Mouse (Mus musculus) CH12.LX (cell line): ENCODE measurements around the gene Gm1113. TPM values are rescaled to one million over a fixed set of nuclear protein-coding genes. Genes with fewer than 3 reads are reported as not detected.

Experiments used
- DNase-seq: peaks from one replicate; pipeline ENCODE4 v3.0.0-alpha.2; 2013; ENCODE audit errors: extremely low read depth
- H3K27ac ChIP-seq: 2 replicates; pipeline ENCODE4 v1.5.1; 2012; ENCODE audit warnings: low read depth, mild to moderate bottlenecking, control low read depth, moderate library complexity; ENCODE audit not compliant: insufficient read depth
- H3K27me3 ChIP-seq: replicated peaks from 2 replicates; pipeline ENCODE3; 2012; ENCODE audit warnings: inconsistent platforms
- H3K36me3 ChIP-seq, 2 experiments: replicated peaks in 1 of 2; 2 replicates each; pipeline versions ENCODE3 to v1.6.1; 2012; ENCODE audit warnings: inconsistent platforms in 1 of 2, low read length in 1 of 2, mild to moderate bottlenecking in 1 of 2, mixed read lengths in 1 of 2, moderate library complexity in 1 of 2; ENCODE audit not compliant: control insufficient read depth in 1 of 2, insufficient read depth in 1 of 2
- H3K4me1 ChIP-seq, 2 experiments: 2 replicates each; pipeline ENCODE4 v1.6.1; 2012; ENCODE audit warnings: inconsistent platforms in 1 of 2, moderate library complexity in 1 of 2; ENCODE audit not compliant: insufficient read depth in 2 of 2, control insufficient read depth in 1 of 2
- H3K4me2 ChIP-seq: 2 replicates; pipeline ENCODE4 v1.6.1; 2012; ENCODE audit warnings: low read depth, mild to moderate bottlenecking, control low read depth; ENCODE audit not compliant: poor library complexity, insufficient read depth, severe bottlenecking
- H3K4me3 ChIP-seq, 3 experiments: fragments of 150-350 bp in 1 of 3; sonication (generic) in 1 of 3; replicated peaks in 1 of 3; 2 replicates each; pipeline versions ENCODE3 to v1.5.1; 2011 to 2012; ENCODE audit warnings: low read depth in 2 of 3, low read length in 2 of 3, mild to moderate bottlenecking in 2 of 3, moderate library complexity in 2 of 3, control low read depth in 1 of 3, improper control_type of control experiment in 1 of 3, inconsistent platforms in 1 of 3, mixed read lengths in 1 of 3; ENCODE audit not compliant: poor library complexity in 1 of 3
- H3K79me2 ChIP-seq: replicated peaks from 2 replicates; pipeline ENCODE4 v1.6.1; 2012; ENCODE audit warnings: mild to moderate bottlenecking, moderate library complexity; ENCODE audit not compliant: control insufficient read depth, poor library complexity, insufficient read depth, severe bottlenecking; ENCODE audit errors: extremely low read depth
- H3K9ac ChIP-seq: 2 replicates; pipeline ENCODE4 v1.6.1; 2012; ENCODE audit warnings: low read depth, mild to moderate bottlenecking, control low read depth, moderate library complexity; ENCODE audit not compliant: insufficient read depth
- H3K9me3 ChIP-seq: replicated peaks from 2 replicates; pipeline ENCODE3; 2012; ENCODE audit warnings: low read length, inconsistent platforms, mixed read lengths
- BHLHE40 ChIP-seq: IDR thresholded peaks from 2 replicates; pipeline ENCODE4 v1.6.1; 2011; ENCODE audit warnings: mild to moderate bottlenecking, low read depth, low read length, improper control_type of control experiment
- CHD1 ChIP-seq: IDR thresholded peaks from 2 replicates; pipeline ENCODE4 v1.6.1; 2012; ENCODE audit warnings: low read depth, low read length, improper control_type of control experiment, inconsistent platforms
- CHD2 ChIP-seq: IDR thresholded peaks from 2 replicates; pipeline ENCODE4 v1.6.1; 2011; ENCODE audit warnings: low read length, improper control_type of control experiment
- CTCF ChIP-seq, 2 experiments: IDR thresholded peaks in 1 of 2; conservative IDR thresholded peaks in 1 of 2; 2 replicates each; pipeline ENCODE4 v1.5.1; 2011 to 2012; ENCODE audit warnings: low read depth in 2 of 2, low read length in 2 of 2, improper control_type of control experiment in 1 of 2, inconsistent platforms in 1 of 2, mild to moderate bottlenecking in 1 of 2, moderate library complexity in 1 of 2
- EP300 ChIP-seq: IDR thresholded peaks from 2 replicates; pipeline ENCODE4 v1.6.1; 2011; ENCODE audit warnings: low read length, improper control_type of control experiment
- ETS1 ChIP-seq: conservative IDR thresholded peaks from 2 replicates; pipeline ENCODE4 v1.6.1; 2012; ENCODE audit warnings: low read depth, mild to moderate bottlenecking, inconsistent platforms, low read length, improper control_type of control experiment, moderate library complexity
- IRF4 ChIP-seq: IDR thresholded peaks from 2 replicates; pipeline ENCODE4 v1.6.1; 2014; ENCODE audit warnings: low read depth, mild to moderate bottlenecking, inconsistent platforms, low read length, improper control_type of control experiment
- JUN ChIP-seq: IDR thresholded peaks from 2 replicates; pipeline ENCODE4 v1.6.1; 2011; ENCODE audit warnings: low read depth, mild to moderate bottlenecking, low read length, improper control_type of control experiment, moderate library complexity; ENCODE audit not compliant: insufficient read depth
- KAT2A ChIP-seq: IDR thresholded peaks from 2 replicates; pipeline ENCODE4 v1.6.1; 2012; ENCODE audit warnings: low read length, improper control_type of control experiment, inconsistent platforms; ENCODE audit not compliant: insufficient replicate concordance
- MAFK ChIP-seq: IDR thresholded peaks from 2 replicates; pipeline ENCODE4 v1.6.1; 2011; ENCODE audit warnings: low read length, improper control_type of control experiment; ENCODE audit not compliant: insufficient replicate concordance
- MAX ChIP-seq: IDR thresholded peaks from 2 replicates; pipeline ENCODE4 v1.6.1; 2011; ENCODE audit warnings: low read length, improper control_type of control experiment
- MAZ ChIP-seq: IDR thresholded peaks from 2 replicates; pipeline ENCODE4 v1.6.1; 2012; ENCODE audit warnings: low read depth, mild to moderate bottlenecking, inconsistent platforms, low read length, improper control_type of control experiment, moderate library complexity
- MEF2A ChIP-seq: IDR thresholded peaks from 2 replicates; pipeline ENCODE4 v1.6.1; 2014; ENCODE audit warnings: low read depth, mild to moderate bottlenecking, inconsistent platforms, low read length, improper control_type of control experiment, borderline replicate concordance
- MXI1 ChIP-seq: IDR thresholded peaks from 2 replicates; pipeline ENCODE4 v1.6.1; 2011; ENCODE audit warnings: mild to moderate bottlenecking, low read depth, low read length, improper control_type of control experiment
- NELFE ChIP-seq: IDR thresholded peaks from 2 replicates; pipeline ENCODE4 v1.6.1; 2011; ENCODE audit warnings: low read depth, low read length, improper control_type of control experiment
- NRF1 ChIP-seq: IDR thresholded peaks from 2 replicates; pipeline ENCODE4 v1.6.1; 2014; ENCODE audit warnings: low read depth, mild to moderate bottlenecking, inconsistent platforms, low read length, improper control_type of control experiment, moderate library complexity
- POLR2AphosphoS2 ChIP-seq: IDR thresholded peaks from 2 replicates; pipeline ENCODE4 v1.6.1; 2011; ENCODE audit warnings: low read depth, low read length, improper control_type of control experiment
- RCOR1 ChIP-seq: conservative IDR thresholded peaks from 2 replicates; pipeline ENCODE4 v1.6.1; 2012; ENCODE audit warnings: low read depth, mild to moderate bottlenecking, inconsistent platforms, low read length, improper control_type of control experiment
- SIN3A ChIP-seq: IDR thresholded peaks from 2 replicates; pipeline ENCODE4 v1.6.1; 2012; ENCODE audit warnings: low read length, improper control_type of control experiment, inconsistent platforms
- TCF12 ChIP-seq: IDR thresholded peaks from 2 replicates; pipeline ENCODE4 v1.6.1; 2014; ENCODE audit warnings: low read depth, mild to moderate bottlenecking, inconsistent platforms, low read length, improper control_type of control experiment
- USF1 ChIP-seq: IDR thresholded peaks from 2 replicates; pipeline ENCODE4 v1.6.1; 2014; ENCODE audit warnings: low read depth, mild to moderate bottlenecking, inconsistent platforms, low read length, improper control_type of control experiment
- ZC3H11A ChIP-seq: IDR thresholded peaks from 2 replicates; pipeline ENCODE4 v1.6.1; 2012; ENCODE audit warnings: low read depth, mild to moderate bottlenecking, inconsistent platforms, low read length, improper control_type of control experiment
- ZNF384 ChIP-seq: IDR thresholded peaks from 2 replicates; pipeline ENCODE4 v1.6.1; 2012; ENCODE audit warnings: low read depth, low read length, improper control_type of control experiment, inconsistent platforms
- dilution Hi-C: fragments of 300-500 bp; cut with MboI; formaldehyde crosslinking; loops from 2 replicates; pipeline ENCODE4 v1.14.3; 2020; ENCODE audit warnings: low sequenced_read_pairs; ENCODE audit not compliant: extremely low pct_unique_long_range_greater_than_20kb, extremely low pct_ligation_motif_present
- in situ Hi-C: fragments of 300-500 bp; cut with MboI; formaldehyde crosslinking; loops from 3 replicates; pipeline ENCODE4 v1.14.3; 2019; ENCODE audit warnings: low sequenced_read_pairs, low pct_ligation_motif_present, low pct_unique_long_range_greater_than_20kb, mixed read lengths
- polyA plus RNA-seq: library from polyadenylated mRNA; unstranded; fragments of >175 nt; gene quantifications from 2 replicates; pipeline ENCODE4 v1.2.1, GENCODE M21; 2012; ENCODE audit warnings: low read depth; ENCODE audit not compliant: insufficient read length
- total RNA-seq, 2 experiments: library from RNA; depleted of rRNA; stranded (reverse); fragments of 300-350 nt in 1 of 2; fragments of >200 nt in 1 of 2; gene quantifications; 2 replicates each; pipeline ENCODE4 v1.2.3; 2012 to 2014

The Gm1113 gene
- total and polyA plus RNA-seq, 3 experiments = not detected

- dilution Hi-C loops = no loop called here
- peaks cover 31% of the 10 kb centered on the region for H3K79me2 ChIP-seq
- peaks cover 9 to 19% of the 10 kb centered on the region in 2 experiments for H3K36me3 ChIP-seq
- peak within 1 kb of the TSS; percentile 70 to 87 (median 85) for H3K4me3 ChIP-seq
- no peak for DNase-seq
- H3K4me1 ChIP-seq = peaks cover 4 to 35% of the 10 kb centered on the region in 2 experiments; a peak in 2 of 4 replicates
- H3K27me3 ChIP-seq = peaks cover 45% of the 10 kb centered on the region
- TF ChIP-seq MAZ = no peak
- peak; percentile 82 for TF ChIP-seq BHLHE40
- no peak for TF ChIP-seq MAFK
- no peak for TF ChIP-seq KAT2A
- no peak for TF ChIP-seq JUN
- peak; percentile 12; the same call in 1 of the 2 replicates for TF ChIP-seq MXI1
- TF ChIP-seq MEF2A = no peak
- TF ChIP-seq NRF1 = peak; percentile 88
- TF ChIP-seq MAX = peak; percentile 9; the same call in 1 of the 2 replicates
- no peak for TF ChIP-seq TCF12
- no peak for TF ChIP-seq USF1
- TF ChIP-seq IRF4 = peak; percentile 8; the same call in 1 of the 2 replicates
- TF ChIP-seq, all 38 proteins: peak for 5
- in situ Hi-C loops = no loop called here
- Histone ChIP-seq H3K27ac (0 out of 2 replicates have a peak within 1 kb of the TSS, but pooled peaks have one; percentile 33), H3K9ac (peak within 1 kb of the TSS; percentile 97), H3K9me3 (no peaks in the 10 kb centered on the region), H3K4me2 (peak within 1 kb of the TSS; percentile 89)
Observed at GRCm38 (mm10) chr9:35558257-35559008, 40.4 kb upstream of the Gm1113 start, which contains the start of the genes Ddx25 and Pus3. Gene Ddx25, minus strand, starts transcription at chr9:35558528. Gene Pus3, plus strand, starts transcription at chr9:35558595.

GRCm38 (mm10) chr9:35556494-35557102, 38.5 kb upstream of the Gm1113 start:
- H3K4me3 ChIP-seq = no peak overlapping the region
- TF ChIP-seq MAX (no peak), USF1 (no peak), CHD2 (no peak), TCF12 (no peak), NELFE (no peak), ETS1 (no peak), MAZ (no peak), NRF1 (no peak), CTCF (conservative IDR thresholded peaks at IDR 0.05 in 1 of 2, IDR thresholded peaks at IDR 0.05 in 1 of 2; ENCODE audit: low read depth in 2 of 2, low read length in 2 of 2) (no peak), MAFK (no peak), JUN (no peak), ZC3H11A (no peak), EP300 (no peak), SIN3A (no peak), RCOR1 (no peak), ZNF384 (no peak), POLR2AphosphoS2 (no peak), CHD1 (no peak), MEF2A (no peak)
- TF ChIP-seq, all 38 proteins: peak for 0
- dilution Hi-C loops (no loop called here), in situ Hi-C loops (no loop called here)
- Histone ChIP-seq H3K27ac (no peak overlapping the region), H3K9ac (no peak overlapping the region), H3K79me2 (peaks cover 21% of the 10 kb centered on the region), H3K4me1 (peaks cover 1 to 18% of the 10 kb centered on the region in 2 experiments; a peak in 2 of 4 replicates), H3K4me2 (no peak overlapping the region), H3K9me3 (no peaks in the 10 kb centered on the region), H3K36me3 (peaks cover 6 to 8% of the 10 kb centered on the region in 2 experiments), H3K27me3 (peaks cover 55% of the 10 kb centered on the region)
- no peak for DNase-seq
